Mouse (Mus musculus) heart, postnatal 25 days (tissue): ENCODE data around the gene Kif24. TPM values are rescaled to one million over a fixed set of nuclear protein-coding genes. Genes with fewer than 3 reads are reported as not detected.

Experiments
- DNase-seq: peaks from one replicate; pipeline ENCODE4 v3.0.0; 2022; ENCODE audit warnings: low spot score
- intact Hi-C: fragments of 180-260 bp; cut with DNase I; formaldehyde crosslinking; loops from one replicate; pipeline ENCODE4 v1.15.1; 2025
- total RNA-seq, 2 experiments: library from RNA; stranded (reverse); gene quantifications; 2 replicates each; pipeline ENCODE4 v1.2.3; 2021

Gene Kif24
- total RNA-seq, 2 experiments from 2014 or later: 0.26 to 0.45 TPM

GRCm38 (mm10) chr4:41359358-41359757 lies 105.3 kb downstream of the Kif24 start:
- DNase-seq: no peak
- intact Hi-C loops: no loop called here

- no peak for DNase-seq
- intact Hi-C loops: no loop called here
Observed at GRCm38 (mm10) chr4:41358669-41359068, 106.0 kb downstream of the Kif24 start.

GRCm38 (mm10) chr4:41357154-41357553 lies 107.5 kb downstream of the Kif24 start:
- DNase-seq: no peak
- intact Hi-C loops: no loop called here

GRCm38 (mm10) chr4:41353265-41353664 lies 111.4 kb downstream of the Kif24 start:
- no peak for DNase-seq
- intact Hi-C loops: no loop called here

- intact Hi-C loops: no loop called here
- DNase-seq: no peak
Observed at GRCm38 (mm10) chr4:41352758-41353157, 111.9 kb downstream of the Kif24 start.

GRCm38 (mm10) chr4:41349199-41349591 lies 115.5 kb downstream of the Kif24 start:
- intact Hi-C loops: loop anchor here (2.0 kb wide), 1 partner anchor 34 kb away; the partner anchor contains the start of gene Dcaf12
- no peak for DNase-seq

GRCm38 (mm10) chr4:41348584-41349198 lies 116.0 kb downstream of the Kif24 start, which contains the start of gene Ubap1:
Gene Ubap1, plus strand, starts transcription at chr4:41348996.
- intact Hi-C loops: loop anchor here (2.0 kb wide), 1 partner anchor 34 kb away; the partner anchor contains the start of gene Dcaf12
- peak; percentile 91 for DNase-seq

- no peak for DNase-seq
- intact Hi-C loops: loop anchor here (2.0 kb wide), 1 partner anchor 33 kb away; the partner anchor contains the start of gene Dcaf12
Observed at GRCm38 (mm10) chr4:41347839-41348238, 116.8 kb downstream of the Kif24 start.

GRCm38 (mm10) chr4:41346011-41346410 lies 118.7 kb downstream of the Kif24 start:
- intact Hi-C loops: no loop called here
- peak; percentile 4 for DNase-seq

- DNase-seq: no peak
- intact Hi-C loops: no loop called here
Observed at GRCm38 (mm10) chr4:41340912-41341550, 123.7 kb downstream of the Kif24 start.

Other genes with a start within 250 kb of the Kif24 start
- 10 to 100 TPM; 63.5 to 64.2 TPM for gene Ubap2, start 189.7 kb downstream of the Kif24 start, total RNA-seq
- gene Dcaf12, start 150.0 kb downstream of the Kif24 start, total RNA-seq: 10 to 100 TPM; 42.2 to 45.5 TPM
- 10 to 100 TPM; 33.9 to 35.9 TPM for gene Ubap1, start 115.9 kb downstream of the Kif24 start, total RNA-seq
- gene Nudt2, start 264 bp upstream of the Kif24 start, total RNA-seq: 10 to 100 TPM; 29.6 to 32.7 TPM
- gene AI464131, start 38.2 kb upstream of the Kif24 start, total RNA-seq: 10 to 100 TPM; 10.2 to 10.4 TPM
- not detected for gene 1110017D15Rik, start 52.4 kb upstream of the Kif24 start, total RNA-seq
- 10 to 100 TPM; 12.5 to 14.3 TPM for gene Fam219a, start 104.7 kb upstream of the Kif24 start, total RNA-seq
- 1 to 10 TPM; 1.8 to 2.7 TPM for gene Dnaic1, start 104.9 kb upstream of the Kif24 start, total RNA-seq
- gene Enho, start 175.4 kb upstream of the Kif24 start, total RNA-seq: 1 to 10 TPM; 8.0 to 8.8 TPM
- gene Cntfr, start 232.2 kb upstream of the Kif24 start, total RNA-seq: 1 to 10 TPM; 4.2 to 5.1 TPM
- 10 to 100 TPM; 74.2 to 87.4 TPM for gene Il11ra1, start 235.1 kb upstream of the Kif24 start, total RNA-seq
- gene Rpp25l, start 248.6 kb upstream of the Kif24 start, total RNA-seq: 10 to 100 TPM; 30.5 to 32.0 TPM